Mouse (Mus musculus): Measurements from ENCODE around the gene Cdc27. TPM values are rescaled to one million over a fixed set of nuclear protein-coding genes. Genes with fewer than 3 reads are reported as not detected.

Gene Cdc27
- polyA plus RNA-seq, 1 experiment from 2014 or later = 49.3 TPM

- Histone ChIP-seq H3K4me2 (ENCODE audit: low read depth, low read length) (no peak overlapping the region), H3K36me3 (ENCODE audit: control insufficient read depth, insufficient read depth, low read length) (no peaks in the 10 kb centered on the region), H3K9ac (replicated peaks; ENCODE audit: low read depth, low read length) (no peak overlapping the region), H3K27me3 (ENCODE audit: control insufficient read depth, insufficient read depth, low read length) (no peaks in the 10 kb centered on the region), H3K9me3 (ENCODE audit: control insufficient read depth, low read length) (no peaks in the 10 kb centered on the region), H3K4me1 (ENCODE audit: control insufficient read depth, insufficient read depth, low read length) (no peaks in the 10 kb centered on the region), H3K27ac (ENCODE audit: low read depth, low read length) (no peak overlapping the region), H3K4me3 (ENCODE audit: low read depth, low read length) (no peak overlapping the region)
- no peak for ATAC-seq (ENCODE audit: low read depth)
- WGBS = 61% methylated on average over 13 of the region's 13 CpGs
Measured at GRCm38 (mm10) chr11:104582630-104583364, 32.4 kb upstream of the Cdc27 start.

- 84% methylated on average over 2 of the region's 2 CpGs for WGBS
- no peak for ATAC-seq (ENCODE audit: low read depth)
- H3K4me1 ChIP-seq (ENCODE audit: control insufficient read depth, insufficient read depth, low read length) = no peaks in the 10 kb centered on the region
- H3K9me3 ChIP-seq (ENCODE audit: control insufficient read depth, low read length) = no peaks in the 10 kb centered on the region
- H3K36me3 ChIP-seq (ENCODE audit: control insufficient read depth, insufficient read depth, low read length) = no peaks in the 10 kb centered on the region
- H3K27me3 ChIP-seq (ENCODE audit: control insufficient read depth, insufficient read depth, low read length) = no peaks in the 10 kb centered on the region
- no peak overlapping the region for H3K27ac ChIP-seq (ENCODE audit: low read depth, low read length)
- H3K9ac ChIP-seq (replicated peaks; ENCODE audit: low read depth, low read length) = no peak overlapping the region
- no peak overlapping the region for H3K4me3 ChIP-seq (ENCODE audit: low read depth, low read length)
- no peak overlapping the region for H3K4me2 ChIP-seq (ENCODE audit: low read depth, low read length)
Measured at GRCm38 (mm10) chr11:104582308-104582606, 31.8 kb upstream of the Cdc27 start.

GRCm38 (mm10) chr11:104581446-104582307 lies 31.3 kb upstream of the Cdc27 start:
- 69% methylated on average over 18 of the region's 18 CpGs for WGBS
- Histone ChIP-seq H3K4me2 (ENCODE audit: low read depth, low read length) (no peak overlapping the region), H3K27me3 (ENCODE audit: control insufficient read depth, insufficient read depth, low read length) (no peaks in the 10 kb centered on the region), H3K4me3 (ENCODE audit: low read depth, low read length) (no peak overlapping the region), H3K4me1 (ENCODE audit: control insufficient read depth, insufficient read depth, low read length) (no peaks in the 10 kb centered on the region), H3K27ac (ENCODE audit: low read depth, low read length) (no peak overlapping the region), H3K9ac (replicated peaks; ENCODE audit: low read depth, low read length) (no peak overlapping the region), H3K36me3 (ENCODE audit: control insufficient read depth, insufficient read depth, low read length) (no peaks in the 10 kb centered on the region), H3K9me3 (ENCODE audit: control insufficient read depth, low read length) (no peaks in the 10 kb centered on the region)
- no peak for ATAC-seq (ENCODE audit: low read depth)

- H3K4me3 ChIP-seq (ENCODE audit: low read depth, low read length) = no peak overlapping the region
- WGBS = 92% methylated on average over 5 of the region's 5 CpGs
- H3K9ac ChIP-seq (replicated peaks; ENCODE audit: low read depth, low read length) = no peak overlapping the region
- ATAC-seq (ENCODE audit: low read depth) = no peak
- no peak overlapping the region for H3K4me2 ChIP-seq (ENCODE audit: low read depth, low read length)
- H3K27me3 ChIP-seq (ENCODE audit: control insufficient read depth, insufficient read depth, low read length) = no peaks in the 10 kb centered on the region
- no peaks in the 10 kb centered on the region for H3K4me1 ChIP-seq (ENCODE audit: control insufficient read depth, insufficient read depth, low read length)
- H3K27ac ChIP-seq (ENCODE audit: low read depth, low read length) = no peak overlapping the region
- H3K36me3 ChIP-seq (ENCODE audit: control insufficient read depth, insufficient read depth, low read length) = no peaks in the 10 kb centered on the region
- no peaks in the 10 kb centered on the region for H3K9me3 ChIP-seq (ENCODE audit: control insufficient read depth, low read length)
Measured at GRCm38 (mm10) chr11:104580606-104581005, 30.2 kb upstream of the Cdc27 start.

- no peak for ATAC-seq (ENCODE audit: low read depth)
- H3K27me3 ChIP-seq (ENCODE audit: control insufficient read depth, insufficient read depth, low read length) = no peaks in the 10 kb centered on the region
- no peaks in the 10 kb centered on the region for H3K4me1 ChIP-seq (ENCODE audit: control insufficient read depth, insufficient read depth, low read length)
- no peak overlapping the region for H3K4me2 ChIP-seq (ENCODE audit: low read depth, low read length)
- no peak overlapping the region for H3K4me3 ChIP-seq (ENCODE audit: low read depth, low read length)
- H3K36me3 ChIP-seq (ENCODE audit: control insufficient read depth, insufficient read depth, low read length) = no peaks in the 10 kb centered on the region
- no peak overlapping the region for H3K9ac ChIP-seq (replicated peaks; ENCODE audit: low read depth, low read length)
- 67% methylated on average over 6 of the region's 6 CpGs for WGBS
- H3K27ac ChIP-seq (ENCODE audit: low read depth, low read length) = no peak overlapping the region
- H3K9me3 ChIP-seq (ENCODE audit: control insufficient read depth, low read length) = no peaks in the 10 kb centered on the region
Measured at GRCm38 (mm10) chr11:104580091-104580490, 29.7 kb upstream of the Cdc27 start.

GRCm38 (mm10) chr11:104579575-104579974 lies 29.2 kb upstream of the Cdc27 start:
- no peaks in the 10 kb centered on the region for H3K4me1 ChIP-seq (ENCODE audit: control insufficient read depth, insufficient read depth, low read length)
- no peak overlapping the region for H3K4me3 ChIP-seq (ENCODE audit: low read depth, low read length)
- no peaks in the 10 kb centered on the region for H3K36me3 ChIP-seq (ENCODE audit: control insufficient read depth, insufficient read depth, low read length)
- H3K4me2 ChIP-seq (ENCODE audit: low read depth, low read length) = no peak overlapping the region
- WGBS = 94% methylated on average over 8 of the region's 8 CpGs
- H3K9me3 ChIP-seq (ENCODE audit: control insufficient read depth, low read length) = no peaks in the 10 kb centered on the region
- H3K27ac ChIP-seq (ENCODE audit: low read depth, low read length) = no peak overlapping the region
- no peak for ATAC-seq (ENCODE audit: low read depth)
- no peaks in the 10 kb centered on the region for H3K27me3 ChIP-seq (ENCODE audit: control insufficient read depth, insufficient read depth, low read length)
- no peak overlapping the region for H3K9ac ChIP-seq (replicated peaks; ENCODE audit: low read depth, low read length)

- no peaks in the 10 kb centered on the region for H3K9me3 ChIP-seq (ENCODE audit: control insufficient read depth, low read length)
- no peaks in the 10 kb centered on the region for H3K4me1 ChIP-seq (ENCODE audit: control insufficient read depth, insufficient read depth, low read length)
- ATAC-seq (ENCODE audit: low read depth) = no peak
- 90% methylated on average over 9 of the region's 9 CpGs for WGBS
- H3K4me2 ChIP-seq (ENCODE audit: low read depth, low read length) = no peak overlapping the region
- no peaks in the 10 kb centered on the region for H3K36me3 ChIP-seq (ENCODE audit: control insufficient read depth, insufficient read depth, low read length)
- no peak overlapping the region for H3K27ac ChIP-seq (ENCODE audit: low read depth, low read length)
- H3K4me3 ChIP-seq (ENCODE audit: low read depth, low read length) = no peak overlapping the region
- H3K27me3 ChIP-seq (ENCODE audit: control insufficient read depth, insufficient read depth, low read length) = no peaks in the 10 kb centered on the region
- no peak overlapping the region for H3K9ac ChIP-seq (replicated peaks; ENCODE audit: low read depth, low read length)
Measured at GRCm38 (mm10) chr11:104579084-104579483, 28.7 kb upstream of the Cdc27 start.

- no peaks in the 10 kb centered on the region for H3K4me1 ChIP-seq (ENCODE audit: control insufficient read depth, insufficient read depth, low read length)
- H3K27ac ChIP-seq (ENCODE audit: low read depth, low read length) = no peak overlapping the region
- H3K9ac ChIP-seq (replicated peaks; ENCODE audit: low read depth, low read length) = no peak overlapping the region
- no peaks in the 10 kb centered on the region for H3K27me3 ChIP-seq (ENCODE audit: control insufficient read depth, insufficient read depth, low read length)
- no peak for ATAC-seq (ENCODE audit: low read depth)
- whole genome bisulfite sequencing = 55% methylated on average over 5 of the region's 5 CpGs
- H3K4me3 ChIP-seq (ENCODE audit: low read depth, low read length) = no peak overlapping the region
- no peak overlapping the region for H3K4me2 ChIP-seq (ENCODE audit: low read depth, low read length)
- H3K36me3 ChIP-seq (ENCODE audit: control insufficient read depth, insufficient read depth, low read length) = no peaks in the 10 kb centered on the region
- no peaks in the 10 kb centered on the region for H3K9me3 ChIP-seq (ENCODE audit: control insufficient read depth, low read length)
Measured at GRCm38 (mm10) chr11:104578074-104578473, 27.7 kb upstream of the Cdc27 start.

Data from neural tube, embryonic 14.5 days (tissue).